In the genomic region with DNA sequence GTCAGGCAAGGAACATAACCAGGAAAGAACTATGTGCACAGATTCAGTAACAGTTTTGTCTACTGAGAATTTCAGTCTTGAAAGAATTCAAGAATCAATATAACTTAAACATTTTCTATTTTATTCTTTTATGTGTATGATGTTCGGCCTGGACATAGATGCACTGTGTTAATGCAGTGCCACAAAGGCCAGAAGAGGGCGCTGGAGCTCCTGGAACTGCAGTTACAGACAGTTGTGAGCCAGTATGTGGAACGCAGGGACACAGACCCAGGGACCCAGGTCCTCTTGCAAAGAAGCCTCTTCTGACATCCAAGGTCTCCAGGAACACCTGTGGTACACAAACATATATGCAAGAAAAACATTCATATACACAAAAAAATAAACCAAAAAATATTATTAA, we compare ENCODE assay signal across 10 mouse cellular contexts. TPM values are rescaled to one million over a fixed set of nuclear protein-coding genes. Genes with fewer than 3 reads are reported as not detected.
DNase-seq lines count a peak whose midpoint lies in the region; ATAC-seq and TF ChIP-seq lines count a peak whose summit lies in the region.
"Had no signal": no experiment of that assay in that cellular context is flagged by ENCODE, and none has a peak within 500 bp of the region (broad histone marks: within the 10 kb centered on the region; RNA-seq: fewer than 3 reads in every experiment).

No protein-coding gene starts in this region.

- peak; percentile 65 for TF ChIP-seq RAD21 in MEL (IDR thresholded peaks at IDR 0.05; ENCODE audit: low read depth, low read length)

- DNase-seq in A20 (ENCODE audit: low read depth, low spot score) (peak; percentile 76), MEL (ENCODE audit: low read depth, low spot score) (peak; percentile 80)
- peak; percentile 48 to 51 for DNase-seq in kidney, postnatal 4 days
- DNase-seq in yolk sac, embryonic 10.5 days (ENCODE audit: low spot score), result no peak
- no peak for DNase-seq in ovary, postnatal 36 days (ENCODE audit: low spot score)
- DNase-seq: adrenal gland, adult 8-10 months had no signal

- no peak overlapping the region for H3K27ac ChIP-seq in intestine, postnatal 0 days (ENCODE audit: low read depth, low read length)
- H3K27ac ChIP-seq in intestine, embryonic 16.5 days (ENCODE audit: low read length), result no peak overlapping the region
- no peak overlapping the region for H3K27ac ChIP-seq in MEL (ENCODE audit: control insufficient read depth, low read depth, low read length)
- no peak overlapping the region for H3K27ac ChIP-seq in forebrain, embryonic 12.5 days
- H3K27ac ChIP-seq: intestine, embryonic 15.5 days had no signal

- no peak overlapping the region for H3K4me3 ChIP-seq in intestine, postnatal 0 days (ENCODE audit: low read depth, low read length)
- no peak overlapping the region for H3K4me3 ChIP-seq in intestine, embryonic 16.5 days (ENCODE audit: low read length)
- H3K4me3 ChIP-seq in MEL (ENCODE audit: control insufficient read depth in 1 of 2, insufficient read depth in 1 of 2, low read depth in 2 of 2, low read length in 2 of 2), result no peak overlapping the region
- H3K4me3 ChIP-seq in forebrain, embryonic 12.5 days (replicated peaks), result no peak overlapping the region
- H3K4me3 ChIP-seq: intestine, embryonic 15.5 days had no signal

- no peaks in the 10 kb centered on the region for H3K9me3 ChIP-seq in intestine, postnatal 0 days (ENCODE audit: control insufficient read depth)
- no peaks in the 10 kb centered on the region for H3K9me3 ChIP-seq in intestine, embryonic 16.5 days (ENCODE audit: control insufficient read depth, low read length)
- no peaks in the 10 kb centered on the region for H3K9me3 ChIP-seq in MEL (replicated peaks; ENCODE audit: insufficient read depth, low read length)
- H3K9me3 ChIP-seq in forebrain, embryonic 12.5 days, result no peaks in the 10 kb centered on the region
- H3K9me3 ChIP-seq: intestine, embryonic 15.5 days had no signal

- TF ChIP-seq CTCF in intestine, postnatal 0 days (IDR thresholded peaks at IDR 0.05; ENCODE audit: low read depth), result peak; percentile 60
- TF ChIP-seq CTCF in MEL (IDR thresholded peaks at IDR 0.05 in 2 of 3, conservative IDR thresholded peaks at IDR 0.05 in 1 of 3; ENCODE audit: control insufficient read depth in 1 of 3, insufficient read depth in 1 of 3, low read depth in 2 of 3, low read length in 3 of 3, poor library complexity in 1 of 3, severe bottlenecking in 1 of 3), result peak; percentile 78 to 85 (median 80)

- no peaks in the 10 kb centered on the region for H3K27me3 ChIP-seq in intestine, postnatal 0 days (replicated peaks; ENCODE audit: control insufficient read depth, insufficient read depth, low read length)
- H3K27me3 ChIP-seq in intestine, embryonic 16.5 days (replicated peaks; ENCODE audit: control insufficient read depth, insufficient read depth, low read length), result no peaks in the 10 kb centered on the region
- H3K27me3 ChIP-seq in MEL (ENCODE audit: control insufficient read depth in 1 of 2, insufficient read depth in 2 of 2, low read length in 2 of 2), result no peaks in the 10 kb centered on the region
- H3K27me3 ChIP-seq in forebrain, embryonic 12.5 days, result no peaks in the 10 kb centered on the region
- H3K27me3 ChIP-seq: intestine, embryonic 15.5 days had no signal

- no peaks in the 10 kb centered on the region for H3K36me3 ChIP-seq in intestine, postnatal 0 days (ENCODE audit: control insufficient read depth, insufficient read depth)
- H3K36me3 ChIP-seq in intestine, embryonic 16.5 days (ENCODE audit: control insufficient read depth, insufficient read depth, low read length), result no peaks in the 10 kb centered on the region; the same call in 1 of the 2 replicates
- peaks cover 0 to 5% of the 10 kb centered on the region in 2 experiments; a peak in 2 of 4 replicates for H3K36me3 ChIP-seq in MEL (ENCODE audit: control insufficient read depth in 1 of 2, insufficient read depth in 2 of 2, low read length in 2 of 2)
- H3K36me3 ChIP-seq in forebrain, embryonic 12.5 days (replicated peaks), result peaks cover 2% of the 10 kb centered on the region
- H3K36me3 ChIP-seq: intestine, embryonic 15.5 days had no signal

- H3K4me1 ChIP-seq in intestine, postnatal 0 days (replicated peaks; ENCODE audit: control insufficient read depth, insufficient read depth, low read length), result no peaks in the 10 kb centered on the region
- peaks cover 7% of the 10 kb centered on the region for H3K4me1 ChIP-seq in intestine, embryonic 16.5 days (ENCODE audit: control insufficient read depth, insufficient read depth, low read length)
- peaks cover 0 to 2% of the 10 kb centered on the region in 2 experiments; a peak in 1 of 4 replicates for H3K4me1 ChIP-seq in MEL (ENCODE audit: control insufficient read depth in 1 of 2, insufficient read depth in 2 of 2, low read length in 2 of 2)
- H3K4me1 ChIP-seq in forebrain, embryonic 12.5 days, result peaks cover 9% of the 10 kb centered on the region

- TF ChIP-seq EP300 in MEL (IDR thresholded peaks at IDR 0.05; ENCODE audit: low read depth in 1 of 2, low read length in 2 of 2), result no peak

- no peak for ATAC-seq in intestine, postnatal 0 days
- ATAC-seq in intestine, embryonic 16.5 days, result no peak
- no peak for ATAC-seq in forebrain, embryonic 12.5 days (ENCODE audit: low FRiP score)
- ATAC-seq: intestine, embryonic 15.5 days had no signal

- WGBS in intestine, postnatal 0 days, result 62% methylated on average over 3 of the region's 3 CpGs
- 62% methylated on average over 3 of the region's 3 CpGs for WGBS in intestine, embryonic 16.5 days
- WGBS in forebrain, embryonic 12.5 days, result 62% methylated on average over 3 of the region's 3 CpGs

- no peak overlapping the region for H3K9ac ChIP-seq in intestine, postnatal 0 days (ENCODE audit: low read depth, low read length)
- H3K9ac ChIP-seq in intestine, embryonic 16.5 days (ENCODE audit: low read depth, low read length), result no peak overlapping the region
- H3K9ac ChIP-seq in MEL (ENCODE audit: control insufficient read depth, low read depth, low read length, poor library complexity, severe bottlenecking), result no peak overlapping the region
- no peak overlapping the region for H3K9ac ChIP-seq in forebrain, embryonic 12.5 days
- H3K9ac ChIP-seq: intestine, embryonic 15.5 days had no signal

- no peak overlapping the region for H3K4me2 ChIP-seq in intestine, postnatal 0 days (replicated peaks; ENCODE audit: low read depth)
- H3K4me2 ChIP-seq in intestine, embryonic 16.5 days (ENCODE audit: low read depth, low read length), result no peak overlapping the region
- no peak overlapping the region for H3K4me2 ChIP-seq in forebrain, embryonic 12.5 days
- H3K4me2 ChIP-seq: intestine, embryonic 15.5 days had no signal

- H3K79me2 ChIP-seq in MEL (ENCODE audit: control insufficient read depth, insufficient read depth, low read length, poor library complexity), result peaks cover 12% of the 10 kb centered on the region

- TF ChIP-seq POLR2A in MEL (IDR thresholded peaks at IDR 0.05; ENCODE audit: control insufficient read depth in 1 of 2, insufficient read depth in 1 of 2, low read depth in 1 of 2, low read length in 2 of 2, poor library complexity in 1 of 2), result no peak

TF ChIP-seq in MEL, 35 proteins besides CTCF, POLR2A, EP300 and RAD21 (continues in another document):
- TF ChIP-seq POLR2AphosphoS2 (IDR thresholded peaks at IDR 0.05; ENCODE audit: low read length) (no peak), MXI1 (IDR thresholded peaks at IDR 0.05; ENCODE audit: low read depth, low read length) (no peak), BHLHE40 (IDR thresholded peaks at IDR 0.05; ENCODE audit: borderline replicate concordance, low read depth, low read length) (no peak)

RNA-seq across cellular contexts. Expression of gene Vps11, which starts 3.0 kb away (rescaled TPM):
- 27.2 and 27.4 TPM in 2 replicates for polyA plus RNA-seq in intestine, postnatal 0 days (2015; fragmentation: Nextera tagmentation; extraction: Ambion mirVana)
- polyA plus RNA-seq in intestine, embryonic 16.5 days (2015; fragmentation: Nextera tagmentation; extraction: Ambion mirVana), result 37.1 and 40.2 TPM in 2 replicates
- total RNA-seq in MEL (2012; rRNA removed), result 18.4 and 18.6 TPM in 2 replicates
- polyA plus RNA-seq in MEL (2012; ENCODE audit: insufficient read depth in 1 of 2, insufficient read length in 2 of 2, low read depth in 1 of 2, low replicate concordance in 2 of 2, missing spikeins in 1 of 2), result 10 to 100 TPM in 1 of 2 experiments, not detected in 1; 27.1 TPM
- 31.5 and 34.8 TPM in 2 replicates for polyA plus RNA-seq in forebrain, embryonic 12.5 days (2016; fragmentation: Nextera tagmentation; extraction: Ambion mirVana)

RNA-seq across cellular contexts. Expression of gene Hyou1, which starts 14.8 kb away (rescaled TPM):
- 10.5 and 11.1 TPM in 2 replicates for polyA plus RNA-seq in intestine, postnatal 0 days (2015; fragmentation: Nextera tagmentation; extraction: Ambion mirVana)
- polyA plus RNA-seq in intestine, embryonic 16.5 days (2015; fragmentation: Nextera tagmentation; extraction: Ambion mirVana), result 36.5 and 41.2 TPM in 2 replicates
- total RNA-seq in MEL (2012; rRNA removed), result 137 and 186 TPM in 2 replicates
- 100 to 1,000 TPM in 1 of 2 experiments, not detected in 1; 160 TPM for polyA plus RNA-seq in MEL (2012; ENCODE audit: insufficient read depth in 1 of 2, insufficient read length in 2 of 2, low read depth in 1 of 2, low replicate concordance in 2 of 2, missing spikeins in 1 of 2)
- 26.7 and 35.8 TPM in 2 replicates for polyA plus RNA-seq in forebrain, embryonic 12.5 days (2016; fragmentation: Nextera tagmentation; extraction: Ambion mirVana)

RNA-seq across cellular contexts. Expression of gene Hmbs, which starts 20.5 kb away (rescaled TPM):
- 60.1 and 60.7 TPM in 2 replicates for polyA plus RNA-seq in intestine, postnatal 0 days (2015; fragmentation: Nextera tagmentation; extraction: Ambion mirVana)
- polyA plus RNA-seq in intestine, embryonic 16.5 days (2015; fragmentation: Nextera tagmentation; extraction: Ambion mirVana), result 134 and 155 TPM in 2 replicates
- total RNA-seq in MEL (2012; rRNA removed), result 110 and 145 TPM in 2 replicates
- 100 to 1,000 TPM in 1 of 2 experiments, not detected in 1; 138 TPM for polyA plus RNA-seq in MEL (2012; ENCODE audit: insufficient read depth in 1 of 2, insufficient read length in 2 of 2, low read depth in 1 of 2, low replicate concordance in 2 of 2, missing spikeins in 1 of 2)
- 107 and 115 TPM in 2 replicates for polyA plus RNA-seq in forebrain, embryonic 12.5 days (2016; fragmentation: Nextera tagmentation; extraction: Ambion mirVana)

RNA-seq across cellular contexts. Expression of gene H2afx, which starts 30.0 kb away (rescaled TPM):
- polyA plus RNA-seq in intestine, postnatal 0 days (2015; fragmentation: Nextera tagmentation; extraction: Ambion mirVana), result 84.5 and 89.1 TPM in 2 replicates
- polyA plus RNA-seq in intestine, embryonic 16.5 days (2015; fragmentation: Nextera tagmentation; extraction: Ambion mirVana), result 268 and 278 TPM in 2 replicates
- total RNA-seq in MEL (2012; rRNA removed), result 805 and 828 TPM in 2 replicates
- polyA plus RNA-seq in MEL (2012; ENCODE audit: insufficient read depth in 1 of 2, insufficient read length in 2 of 2, low read depth in 1 of 2, low replicate concordance in 2 of 2, missing spikeins in 1 of 2), result 10 to 100 TPM in 1 of 2 experiments, not detected in 1; 89.6 TPM
- polyA plus RNA-seq in forebrain, embryonic 12.5 days (2016; fragmentation: Nextera tagmentation; extraction: Ambion mirVana), result 477 and 482 TPM in 2 replicates

RNA-seq across cellular contexts. Expression of gene Slc37a4, which starts 32.2 kb away (rescaled TPM):
- polyA plus RNA-seq in intestine, postnatal 0 days (2015; fragmentation: Nextera tagmentation; extraction: Ambion mirVana), result 150 and 160 TPM in 2 replicates
- polyA plus RNA-seq in intestine, embryonic 16.5 days (2015; fragmentation: Nextera tagmentation; extraction: Ambion mirVana), result 87.2 and 101 TPM in 2 replicates
- total RNA-seq in MEL (2012; rRNA removed), result 29.0 and 31.9 TPM in 2 replicates
- polyA plus RNA-seq in MEL (2012; ENCODE audit: insufficient read depth in 1 of 2, insufficient read length in 2 of 2, low read depth in 1 of 2, low replicate concordance in 2 of 2, missing spikeins in 1 of 2), result 10 to 100 TPM in 1 of 2 experiments, not detected in 1; 35.3 TPM
- polyA plus RNA-seq in forebrain, embryonic 12.5 days (2016; fragmentation: Nextera tagmentation; extraction: Ambion mirVana), result 23.4 and 23.6 TPM in 2 replicates

Comparison
In these comparisons a context has a peak if more than half of its experiments do, and no peak if none do; other contexts are left out.
1. DNase-seq: peak in A20 (single experiment), MEL (single experiment) and kidney, postnatal 4 days (2 of 2); none in yolk sac, embryonic 10.5 days (single experiment) and ovary, postnatal 36 days (single experiment).